Mouse (Mus musculus) erythroblast, embryonic 14.5 days (primary cell): ENCODE data around the gene Rhox4f.
"Not testable (repeated sequence)": the region's sequence is repeated elsewhere in the genome, so short reads cannot be mapped to it uniquely, and the experiment has no call there.

Experiments used
- GATA1 ChIP-seq: IDR thresholded peaks from 2 replicates; pipeline ENCODE4 v1.6.1; 2012; ENCODE audit warnings: low read length, inconsistent platforms, mixed read lengths
- TAL1 ChIP-seq: IDR thresholded peaks from 3 replicates; pipeline ENCODE4 v1.6.1; 2012; ENCODE audit warnings: low read length, inconsistent platforms, mixed read lengths

GRCm38 (mm10) chrX:37628512-37628911, 21.0 kb upstream of the Rhox4f start, which contains the start of gene Rhox3g:
- not testable (repeated sequence) for TF ChIP-seq GATA1, TAL1
